Mouse (Mus musculus) limb, embryonic 15.5 days (tissue): ENCODE results near the gene Itga6. TPM values are rescaled to one million over a fixed set of nuclear protein-coding genes. Genes with fewer than 3 reads are reported as not detected.
"Not testable (repeated sequence)": the region's sequence is repeated elsewhere in the genome, so short reads cannot be mapped to it uniquely, and the experiment has no call there.

ENCODE experiments used
- ATAC-seq: fragments of 200-750 bp; cut with Nextera tagmentation; 2 replicates; pipeline ENCODE4 v1.8.0; 2017; ENCODE audit warnings: low read depth, moderate TSS enrichment; ENCODE audit not compliant: insufficient number of reproducible peaks, low FRiP score, low TSS enrichment
- H3K27ac ChIP-seq: fragments of 300-500 bp; sonication (generic); 2 replicates; pipeline ENCODE4 v1.5.1; 2015; ENCODE audit warnings: moderate library complexity, mild to moderate bottlenecking, inconsistent platforms
- H3K27me3 ChIP-seq: fragments of 300-500 bp; sonication (generic); 2 replicates; pipeline ENCODE4 v1.6.1; 2015; ENCODE audit warnings: inconsistent platforms
- H3K36me3 ChIP-seq: fragments of 300-500 bp; sonication (generic); 2 replicates; pipeline ENCODE4 v1.6.1; 2015; ENCODE audit warnings: inconsistent platforms
- H3K4me1 ChIP-seq: fragments of 300-500 bp; sonication (generic); 2 replicates; pipeline ENCODE4 v1.6.1; 2015; ENCODE audit warnings: inconsistent platforms
- H3K4me2 ChIP-seq: fragments of 300-500 bp; sonication (generic); 2 replicates; pipeline ENCODE4 v1.6.1; 2015; ENCODE audit warnings: mild to moderate bottlenecking, inconsistent platforms
- H3K4me3 ChIP-seq: fragments of 300-500 bp; sonication (generic); 2 replicates; pipeline ENCODE4 v1.5.1; 2015; ENCODE audit warnings: mild to moderate bottlenecking, inconsistent platforms
- H3K9ac ChIP-seq: fragments of 300-500 bp; sonication (generic); 2 replicates; pipeline ENCODE4 v1.6.1; 2015; ENCODE audit warnings: inconsistent platforms
- H3K9me3 ChIP-seq: fragments of 300-500 bp; sonication (generic); 2 replicates; pipeline ENCODE4 v1.6.1; 2016; ENCODE audit warnings: inconsistent platforms
- WGBS: fragments of 180-500 bp; shearing (Covaris S2); methylation state at CpG from one replicate; pipeline ENCODE4 v1.1.7; 2015; 5-methylcytosine and 5-hydroxymethylcytosine counted together
- polyA plus RNA-seq: library from polyadenylated mRNA; unstranded; fragments of >200 nt; fragmentation: Nextera tagmentation; extraction: Ambion mirVana; gene quantifications from 2 replicates; pipeline ENCODE4 v1.2.1, GENCODE M21; 2015

Itga6 gene
- polyA plus RNA-seq, 1 experiment from 2014 or later, result 47.2 TPM

GRCm38 (mm10) chr2:71888437-71888836 is 143.0 kb downstream of the Itga6 start:
- ATAC-seq, result no peak
- no peak overlapping the region for H3K4me3 ChIP-seq
- H3K27ac ChIP-seq, result no peak overlapping the region
- no peaks in the 10 kb centered on the region for H3K9me3 ChIP-seq
- peaks cover 77% of the 10 kb centered on the region for H3K36me3 ChIP-seq
- H3K4me2 ChIP-seq, result no peak overlapping the region
- no peaks in the 10 kb centered on the region for H3K27me3 ChIP-seq
- H3K9ac ChIP-seq, result no peak overlapping the region
- 84% methylated on average over 4 of the region's 4 CpGs for WGBS
- H3K4me1 ChIP-seq, result no peaks in the 10 kb centered on the region

GRCm38 (mm10) chr2:71891536-71891935 is 146.1 kb downstream of the Itga6 start:
- peaks cover 65% of the 10 kb centered on the region for H3K36me3 ChIP-seq
- H3K4me1 ChIP-seq, result no peaks in the 10 kb centered on the region
- H3K27ac ChIP-seq, result no peak overlapping the region
- H3K4me3 ChIP-seq, result no peak overlapping the region
- ATAC-seq, result no peak
- no peaks in the 10 kb centered on the region for H3K27me3 ChIP-seq
- H3K9ac ChIP-seq, result no peak overlapping the region
- WGBS, result 95% methylated on average over 2 of the region's 2 CpGs
- no peak overlapping the region for H3K4me2 ChIP-seq
- H3K9me3 ChIP-seq, result no peaks in the 10 kb centered on the region

GRCm38 (mm10) chr2:71892741-71893349 is 147.4 kb downstream of the Itga6 start:
- H3K9me3 ChIP-seq, result no peaks in the 10 kb centered on the region
- H3K36me3 ChIP-seq, result peaks cover 62% of the 10 kb centered on the region
- no peaks in the 10 kb centered on the region for H3K4me1 ChIP-seq
- no peak for ATAC-seq
- WGBS, result 95% methylated on average over 7 of the region's 7 CpGs
- H3K27me3 ChIP-seq, result no peaks in the 10 kb centered on the region
- H3K4me2 ChIP-seq, result no peak overlapping the region
- H3K27ac ChIP-seq, result no peak overlapping the region
- H3K9ac ChIP-seq, result no peak overlapping the region
- no peak overlapping the region for H3K4me3 ChIP-seq

- no peak for ATAC-seq
- no peak overlapping the region for H3K4me3 ChIP-seq
- no peak overlapping the region for H3K27ac ChIP-seq
- no peaks in the 10 kb centered on the region for H3K4me1 ChIP-seq
- H3K36me3 ChIP-seq, result peaks cover 50% of the 10 kb centered on the region
- H3K9ac ChIP-seq, result no peak overlapping the region
- 90% methylated on average over 13 of the region's 13 CpGs for WGBS
- no peaks in the 10 kb centered on the region for H3K27me3 ChIP-seq
- H3K9me3 ChIP-seq, result no peaks in the 10 kb centered on the region
- no peak overlapping the region for H3K4me2 ChIP-seq
Observed at GRCm38 (mm10) chr2:71895596-71896286, 150.3 kb downstream of the Itga6 start.

DNA sequence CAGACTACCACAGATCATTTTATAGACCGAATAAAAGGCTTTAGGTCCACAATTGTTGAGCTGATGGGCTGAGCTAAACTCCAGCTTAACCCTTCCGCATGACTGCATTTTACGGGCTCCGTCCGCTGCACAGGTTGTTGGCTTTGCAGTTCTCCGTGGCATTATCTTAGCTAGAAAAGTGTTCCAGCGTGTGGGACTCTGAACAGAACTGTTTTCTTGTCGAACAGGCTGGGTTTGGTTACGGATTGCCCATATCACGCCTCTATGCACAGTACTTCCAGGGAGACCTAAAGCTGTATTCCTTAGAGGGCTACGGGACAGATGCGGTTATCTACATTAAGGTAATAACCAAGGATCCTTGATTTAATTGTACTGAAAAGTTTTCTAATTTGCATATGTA is 152.0 kb downstream of the Itga6 start:
- Histone ChIP-seq H3K4me2 (no peak overlapping the region), H3K36me3 (peaks cover 40% of the 10 kb centered on the region), H3K27ac (no peak overlapping the region), H3K9me3 (no peaks in the 10 kb centered on the region), H3K27me3 (no peaks in the 10 kb centered on the region), H3K4me1 (no peaks in the 10 kb centered on the region), H3K4me3 (no peak overlapping the region), H3K9ac (no peak overlapping the region)
- ATAC-seq, result no peak
- 72% methylated on average over 12 of the region's 12 CpGs for WGBS

GRCm38 (mm10) chr2:71898335-71898856 is 153.0 kb downstream of the Itga6 start:
- Histone ChIP-seq H3K4me2 (no peak overlapping the region), H3K9me3 (no peaks in the 10 kb centered on the region), H3K27me3 (no peaks in the 10 kb centered on the region), H3K27ac (no peak overlapping the region), H3K4me3 (no peak overlapping the region), H3K36me3 (peaks cover 31% of the 10 kb centered on the region), H3K4me1 (no peaks in the 10 kb centered on the region), H3K9ac (no peak overlapping the region)
- no peak for ATAC-seq
- WGBS, result 59% methylated on average over 8 of the region's 8 CpGs

GRCm38 (mm10) chr2:71899886-71900285 is 154.5 kb downstream of the Itga6 start:
- Histone ChIP-seq H3K27me3 (no peaks in the 10 kb centered on the region), H3K4me1 (no peaks in the 10 kb centered on the region), H3K36me3 (peaks cover 24% of the 10 kb centered on the region), H3K9ac (no peak overlapping the region), H3K9me3 (no peaks in the 10 kb centered on the region), H3K4me2 (no peak overlapping the region), H3K27ac (no peak overlapping the region), H3K4me3 (no peak overlapping the region)
- ATAC-seq, result no peak
- 72% methylated on average over 15 of the region's 15 CpGs for WGBS

GRCm38 (mm10) chr2:71905154-71905553 is 159.7 kb downstream of the Itga6 start:
- H3K9ac ChIP-seq, result no peak overlapping the region
- H3K4me2 ChIP-seq, result no peak overlapping the region
- H3K4me3 ChIP-seq, result no peak overlapping the region
- ATAC-seq, result no peak
- H3K27ac ChIP-seq, result no peak overlapping the region
- H3K9me3 ChIP-seq, result no peaks in the 10 kb centered on the region
- WGBS, result 86% methylated on average over 7 of the region's 7 CpGs
- peaks cover 8% of the 10 kb centered on the region for H3K36me3 ChIP-seq
- H3K4me1 ChIP-seq, result no peaks in the 10 kb centered on the region
- H3K27me3 ChIP-seq, result no peaks in the 10 kb centered on the region

DNA sequence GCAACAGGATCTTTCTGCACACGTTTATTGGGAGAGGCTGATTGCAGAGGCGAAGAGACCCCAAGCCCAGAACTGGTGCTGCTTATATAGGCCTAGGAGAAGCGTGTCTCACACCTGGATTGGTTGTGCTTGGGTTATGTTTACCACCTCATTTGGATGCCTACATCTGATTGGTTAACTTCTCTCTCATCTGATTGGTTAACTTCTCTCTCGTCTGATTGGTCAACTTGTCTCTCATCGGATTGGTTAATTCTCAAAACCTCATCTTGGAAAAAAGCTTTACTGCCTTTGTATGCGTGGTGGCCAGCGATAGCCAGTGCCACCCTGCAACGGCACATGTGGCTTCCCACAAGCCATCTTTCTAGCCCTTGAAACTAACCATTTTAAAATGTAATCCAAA is 160.9 kb downstream of the Itga6 start:
- H3K36me3 ChIP-seq, H3K4me3 ChIP-seq, ATAC-seq, H3K9me3 ChIP-seq, H3K27ac ChIP-seq, H3K9ac ChIP-seq, H3K4me2 ChIP-seq, H3K4me1 ChIP-seq, H3K27me3 ChIP-seq: not testable (repeated sequence)
- 94% methylated on average over 8 of the region's 8 CpGs for WGBS

Other genes starting within 250 kb of the Itga6 start
- 3.9 and 4.4 TPM in 2 replicates for gene Dlx1, start 217.5 kb upstream of the Itga6 start, polyA plus RNA-seq
- 3.5 and 3.6 TPM in 2 replicates for gene Dlx2, start 198.9 kb upstream of the Itga6 start, polyA plus RNA-seq
- 67.4 and 71.7 TPM in 2 replicates for gene Pdk1, start 127.6 kb downstream of the Itga6 start, polyA plus RNA-seq
- gene Rapgef4, start 235.6 kb downstream of the Itga6 start, polyA plus RNA-seq, result 4.6 and 4.7 TPM in 2 replicates